Mouse (Mus musculus): ENCODE data around the gene Gm14819. TPM values are rescaled to one million over a fixed set of nuclear protein-coding genes. Genes with fewer than 3 reads are reported as not detected.
"Not testable (repeated sequence)": the region's sequence is repeated elsewhere in the genome, so short reads cannot be mapped to it uniquely, and the experiment has no call there.

Gm14819 gene
- not detected in 3 replicates for total RNA-seq (2017)

DNA sequence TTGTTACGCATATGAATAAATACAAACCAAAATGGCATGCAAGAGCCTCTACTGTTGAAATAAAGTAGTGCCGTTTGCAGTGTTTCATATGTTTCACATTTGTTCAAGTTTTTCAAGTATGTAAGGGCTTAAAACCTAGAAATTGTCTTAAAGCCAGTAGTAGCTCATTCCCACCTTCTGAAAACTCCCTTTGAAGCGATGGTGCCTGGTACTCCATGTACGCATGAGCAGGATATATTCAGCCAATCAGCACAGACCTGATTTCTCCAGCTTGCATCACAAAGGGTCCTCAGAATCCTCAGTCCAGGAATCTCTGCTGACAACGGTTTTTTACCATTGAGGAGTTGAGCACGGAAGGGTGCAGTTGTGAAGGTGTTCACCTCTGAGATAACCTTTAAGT, at the start of gene Gm14819:
TSS of gene Gm14819 (plus strand) at position 301 of the 400 bp plus-strand sequence.
- ATAC-seq (replicated peaks; ENCODE audit: insufficient number of reproducible peaks, low FRiP score, low TSS enrichment, poor library complexity, severe bottlenecking): not testable (repeated sequence)
